Mouse (Mus musculus) heart, postnatal 0 days (tissue): ENCODE measurements around the gene Hist1h2bn. TPM values are rescaled to one million over a fixed set of nuclear protein-coding genes. Genes with fewer than 3 reads are reported as not detected.
"Not testable (repeated sequence)": the region's sequence is repeated elsewhere in the genome, so short reads cannot be mapped to it uniquely, and the experiment has no call there.

Source experiments
- ATAC-seq: fragments of 200-750 bp; cut with Nextera tagmentation; 2 replicates; pipeline ENCODE4 v1.8.0; 2017; ENCODE audit warnings: low read depth, moderate number of reproducible peaks, moderate library complexity; ENCODE audit not compliant: insufficient read depth
- DNase-seq: peaks from one replicate; pipeline ENCODE4 v3.0.0-alpha.2; 2016; ENCODE audit warnings: low spot score
- H3K27ac ChIP-seq: fragments of 300-500 bp; sonication (generic); 2 replicates; pipeline ENCODE4 v1.5.1; 2014; ENCODE audit warnings: low read depth, mild to moderate bottlenecking
- H3K27me3 ChIP-seq: fragments of 300-500 bp; sonication (generic); 2 replicates; pipeline ENCODE4 v1.6.1; 2014; ENCODE audit warnings: low read length, mixed read lengths; ENCODE audit not compliant: control insufficient read depth, insufficient read depth
- H3K36me3 ChIP-seq: fragments of 300-500 bp; sonication (generic); replicated peaks from 2 replicates; pipeline ENCODE4 v1.6.1; 2014; ENCODE audit warnings: low read length, mixed read lengths; ENCODE audit not compliant: control insufficient read depth, insufficient read depth
- H3K4me1 ChIP-seq: fragments of 300-500 bp; sonication (generic); 2 replicates; pipeline ENCODE4 v1.6.1; 2014; ENCODE audit warnings: antibody characterized with exemption; ENCODE audit not compliant: control insufficient read depth, insufficient read depth
- H3K4me2 ChIP-seq: fragments of 300-500 bp; sonication (generic); 2 replicates; pipeline ENCODE4 v1.6.1; 2014; ENCODE audit warnings: low read depth, mild to moderate bottlenecking, low read length, moderate library complexity
- H3K4me3 ChIP-seq: fragments of 300-500 bp; sonication (generic); 2 replicates; pipeline ENCODE4 v1.5.1; 2014; ENCODE audit warnings: low read depth, low read length
- H3K9ac ChIP-seq: fragments of 300-500 bp; sonication (generic); replicated peaks from 2 replicates; pipeline ENCODE4 v1.6.1; 2014; ENCODE audit warnings: low read depth, low read length, mixed read lengths
- H3K9me3 ChIP-seq: fragments of 300-500 bp; sonication (generic); replicated peaks from 2 replicates; pipeline ENCODE4 v1.6.1; 2016; ENCODE audit warnings: low read length; ENCODE audit not compliant: control insufficient read depth
- CTCF ChIP-seq: IDR thresholded peaks from 2 replicates; pipeline ENCODE4 v1.5.1; 2016; ENCODE audit warnings: antibody characterized with exemption, control low read depth, low read depth
- EP300 ChIP-seq: IDR thresholded peaks from 2 replicates; pipeline ENCODE4 v1.6.1; 2016; ENCODE audit warnings: antibody characterized with exemption, low read depth
- WGBS: fragments of 180-500 bp; shearing (Covaris S2); extraction: QIAGEN DNeasy Blood & Tissue Kit; methylation state at CpG from one replicate; pipeline ENCODE4 v1.1.7; 2014; 5-methylcytosine and 5-hydroxymethylcytosine counted together
- polyA plus RNA-seq: library from polyadenylated mRNA; unstranded; fragments of >200 nt; fragmentation: Nextera tagmentation; extraction: Ambion mirVana; gene quantifications from 2 replicates; pipeline ENCODE4 v1.2.1, GENCODE M21; 2015
- total RNA-seq: library from RNA; depleted of rRNA; stranded (reverse); fragments of >200 nt; gene quantifications from 2 replicates; pipeline ENCODE4 v1.2.3, GENCODE M21; 2014; ENCODE audit warnings: low replicate concordance

Gene Hist1h2bn
- total and polyA plus RNA-seq, 2 experiments from 2014 or later, result 0.94 to 1,692 TPM

DNA sequence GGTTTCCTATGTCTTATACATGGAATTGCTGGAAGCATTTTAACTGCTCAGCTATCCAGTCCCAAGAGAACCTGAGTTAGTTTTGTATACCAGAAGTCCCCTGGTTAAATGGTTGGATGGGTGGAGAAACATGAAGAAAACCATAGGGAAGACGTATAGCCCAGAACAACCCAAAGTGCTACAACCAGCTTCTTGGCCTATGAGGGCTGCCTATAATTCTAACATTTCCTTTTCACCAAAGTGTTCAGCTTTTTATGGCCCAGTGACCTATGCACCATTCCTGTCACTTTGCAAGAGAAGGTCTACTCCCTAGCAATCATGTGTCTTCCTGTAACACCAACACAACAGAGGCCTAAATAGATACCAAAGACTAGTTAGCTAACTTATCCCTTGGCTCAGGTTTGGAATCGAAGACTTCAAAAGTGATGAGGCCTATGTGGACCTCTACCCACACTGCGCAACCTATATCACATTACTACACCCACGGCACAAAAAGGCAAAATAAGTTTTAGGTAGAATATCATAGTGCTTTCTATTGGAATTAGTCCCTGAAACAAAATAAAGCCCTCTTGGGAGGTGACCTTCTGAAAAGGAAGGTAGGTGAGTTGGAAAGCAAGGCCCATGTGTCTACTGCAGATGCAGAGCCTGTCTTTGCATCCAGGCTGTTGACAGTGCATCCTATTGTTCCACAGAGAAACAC is 35.4 kb upstream of the Hist1h2bn start:
- no peak for TF ChIP-seq EP300
- TF ChIP-seq CTCF, result no peak
- Histone ChIP-seq H3K9ac (peak overlapping the region; percentile 51; the same call in 1 of the 2 replicates), H3K4me1 (peaks cover 21% of the 10 kb centered on the region), H3K27ac (peak overlapping the region; percentile 16; the same call in 1 of the 2 replicates), H3K4me3 (peak overlapping the region; percentile 30), H3K36me3 (no peaks in the 10 kb centered on the region), H3K9me3 (no peaks in the 10 kb centered on the region), H3K27me3 (no peaks in the 10 kb centered on the region), H3K4me2 (peak overlapping the region; percentile 54)
- no peak for ATAC-seq
- WGBS, result 75% methylated on average over 4 of the region's 4 CpGs
- DNase-seq, result no peak

DNA sequence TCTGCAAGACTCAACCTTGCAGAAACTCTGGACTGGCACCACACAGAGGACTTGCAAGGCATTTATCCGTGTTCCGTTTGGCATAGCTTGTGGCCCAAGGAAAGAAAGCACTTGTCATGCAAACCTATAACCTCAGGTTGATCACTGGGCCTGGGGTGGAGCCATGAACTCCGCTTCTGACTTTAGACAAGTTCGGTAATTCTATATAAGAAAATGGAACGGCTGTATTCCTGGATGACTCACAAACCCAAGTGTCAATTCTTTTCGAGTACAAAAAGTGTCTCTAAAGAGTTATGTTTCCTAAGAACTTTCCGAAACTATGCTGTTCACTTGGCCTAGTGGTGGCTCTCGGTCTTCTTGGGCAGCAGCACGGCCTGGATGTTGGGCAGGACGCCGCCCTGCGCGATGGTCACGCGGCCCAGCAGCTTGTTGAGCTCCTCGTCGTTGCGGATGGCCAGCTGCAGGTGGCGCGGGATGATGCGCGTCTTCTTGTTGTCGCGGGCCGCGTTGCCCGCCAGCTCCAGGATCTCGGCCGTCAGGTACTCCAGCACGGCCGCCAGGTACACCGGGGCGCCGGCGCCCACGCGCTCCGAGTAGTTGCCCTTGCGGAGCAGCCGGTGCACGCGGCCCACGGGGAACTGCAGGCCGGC is 32.7 kb upstream of the Hist1h2bn start:
- peak; percentile 21; the same call in 1 of the 2 replicates for ATAC-seq
- not testable (repeated sequence) for H3K9me3 ChIP-seq, H3K27me3 ChIP-seq, DNase-seq, H3K36me3 ChIP-seq
- H3K9ac ChIP-seq, result 0 out of 2 replicates have a peak overlapping the region, but pooled peaks have one; percentile 15
- WGBS, result 3% methylated on average over 17 of the region's 44 CpGs
- H3K4me3 ChIP-seq, result peak overlapping the region; percentile 47
- peaks cover 14% of the 10 kb centered on the region; the same call in 1 of the 2 replicates for H3K4me1 ChIP-seq
- H3K4me2 ChIP-seq, result peak overlapping the region; percentile 66
- H3K27ac ChIP-seq, result peak overlapping the region; percentile 77

- peak within 1 kb of the TSS; percentile 66 for H3K4me2 ChIP-seq
- peak within 1 kb of the TSS; percentile 47 for H3K4me3 ChIP-seq
- DNase-seq, result peak; percentile 96
- not testable (repeated sequence) for H3K36me3 ChIP-seq, H3K9me3 ChIP-seq, H3K27me3 ChIP-seq
- peak within 1 kb of the TSS; percentile 77 for H3K27ac ChIP-seq
- H3K4me1 ChIP-seq, result peaks cover 14% of the 10 kb centered on the region; the same call in 1 of the 2 replicates
- ATAC-seq, result peak; percentile 92
- H3K9ac ChIP-seq, result peak within 1 kb of the TSS; percentile 15; the same call in 1 of the 2 replicates
- WGBS, result under 1% methylated on average over 36 of the region's 37 CpGs
Measured at GRCm38 (mm10) chr13:21721757-21722372, 32.1 kb upstream of the Hist1h2bn start, which contains the start of gene Hist1h2bm. Gene Hist1h2bm (plus strand): TSS chr13:21722044.

- Histone ChIP-seq H3K27me3 (no peaks in the 10 kb centered on the region), H3K27ac (peak overlapping the region; percentile 77), H3K4me1 (peaks cover 14% of the 10 kb centered on the region; the same call in 1 of the 2 replicates), H3K9me3 (no peaks in the 10 kb centered on the region), H3K4me2 (peak overlapping the region; percentile 66), H3K4me3 (peak overlapping the region; percentile 47), H3K9ac (no peak overlapping the region), H3K36me3 (no peaks in the 10 kb centered on the region)
- ATAC-seq (peak; percentile 21), DNase-seq (no peak)
- WGBS, result 6% methylated on average over 11 of the region's 11 CpGs
- no peak for TF ChIP-seq EP300
- TF ChIP-seq CTCF, result no peak
Measured at GRCm38 (mm10) chr13:21722373-21722925, 31.5 kb upstream of the Hist1h2bn start.

DNA sequence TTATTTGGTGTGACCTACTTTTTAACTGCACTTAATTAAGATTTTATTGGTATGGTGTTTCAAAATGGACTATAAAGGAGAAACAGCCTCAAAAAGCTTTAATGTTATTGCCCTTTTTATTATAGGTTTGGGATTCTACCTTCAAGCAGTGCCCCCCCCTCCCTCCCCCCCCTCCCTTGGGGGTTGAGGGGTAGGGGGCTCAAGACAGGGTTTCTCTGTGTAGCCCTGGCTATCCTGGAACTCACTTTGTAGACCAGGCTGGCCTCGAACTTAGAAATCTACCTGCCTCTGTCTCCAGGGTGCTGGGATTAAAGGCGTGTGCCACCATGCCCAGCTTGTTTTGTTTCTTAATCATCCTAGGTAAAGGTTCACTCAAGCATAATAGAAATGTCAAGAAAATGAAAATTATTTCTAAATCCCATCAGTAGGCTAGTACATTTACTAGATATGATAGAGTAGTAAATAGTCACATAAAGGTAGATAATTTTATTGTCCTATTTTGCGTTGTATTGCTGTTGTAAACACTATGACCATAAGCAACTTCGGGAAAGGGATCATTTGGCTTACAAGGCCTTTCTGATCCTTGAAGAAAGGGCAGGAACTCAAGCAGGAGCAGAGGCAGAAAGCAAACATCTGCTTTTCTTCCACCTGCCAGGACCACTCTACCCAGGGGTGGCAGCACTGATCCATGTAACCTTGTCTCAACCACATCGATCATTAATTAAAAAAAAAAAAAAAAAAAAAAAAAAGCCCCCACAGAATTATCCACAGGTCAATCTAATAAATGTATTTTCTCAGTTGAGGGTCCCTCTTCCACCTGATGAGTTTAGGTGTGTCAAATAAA is 30.7 kb upstream of the Hist1h2bn start:
- DNase-seq, result no peak
- H3K4me3 ChIP-seq, result no peak overlapping the region
- no peak overlapping the region for H3K9ac ChIP-seq

More for the DNA sequence above, 30.7 kb upstream of the Hist1h2bn start:
- H3K27ac ChIP-seq, result no peak overlapping the region
- no peaks in the 10 kb centered on the region for H3K9me3 ChIP-seq
- peaks cover 14% of the 10 kb centered on the region; the same call in 1 of the 2 replicates for H3K4me1 ChIP-seq
- WGBS, result 46% methylated on average over 5 of the region's 5 CpGs
- peak overlapping the region; percentile 66; the same call in 1 of the 2 replicates for H3K4me2 ChIP-seq
- no peaks in the 10 kb centered on the region for H3K27me3 ChIP-seq
- TF ChIP-seq EP300 (no peak), CTCF (no peak)
- no peak for ATAC-seq
- H3K36me3 ChIP-seq, result no peaks in the 10 kb centered on the region
